Mouse (Mus musculus): ENCODE data around the gene Mthfs.
A peak's percentile ranks its signal among the peaks of the same experiment; 100 is the strongest.
"Not testable (repeated sequence)": the region's sequence is repeated elsewhere in the genome, so short reads cannot be mapped to it uniquely, and the experiment has no call there.

The Mthfs gene

GRCm38 (mm10) chr9:89240516-89241019, 30.1 kb downstream of the Mthfs start:
- not testable (repeated sequence) for DNase-seq (ENCODE audit: low read depth)

GRCm38 (mm10) chr9:89253400-89253799, 42.9 kb downstream of the Mthfs start:
- DNase-seq (ENCODE audit: low read depth) = no peak

GRCm38 (mm10) chr9:89256556-89257335, 46.3 kb downstream of the Mthfs start:
- no peak for DNase-seq (ENCODE audit: low read depth)

DNA sequence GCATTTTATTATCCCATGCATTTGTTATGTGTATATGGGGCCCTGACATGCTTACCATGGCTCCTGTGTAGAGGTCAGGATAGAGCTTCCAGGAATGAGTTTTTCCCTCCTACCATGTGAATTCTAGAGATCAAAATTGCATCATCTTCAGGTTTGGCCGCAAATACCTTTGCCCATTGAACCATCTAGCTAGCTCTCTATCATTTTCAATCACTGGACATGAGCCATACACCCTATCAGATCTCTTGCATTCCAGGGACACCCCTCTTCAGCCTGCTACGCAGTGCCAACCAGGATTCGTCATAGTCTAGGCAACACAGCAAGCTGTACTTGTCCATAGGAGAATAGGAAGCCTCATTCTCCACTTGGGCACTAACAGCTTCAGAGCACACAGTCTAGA, 53.5 kb downstream of the Mthfs start:
- no peak for DNase-seq (ENCODE audit: low read depth)

DNA sequence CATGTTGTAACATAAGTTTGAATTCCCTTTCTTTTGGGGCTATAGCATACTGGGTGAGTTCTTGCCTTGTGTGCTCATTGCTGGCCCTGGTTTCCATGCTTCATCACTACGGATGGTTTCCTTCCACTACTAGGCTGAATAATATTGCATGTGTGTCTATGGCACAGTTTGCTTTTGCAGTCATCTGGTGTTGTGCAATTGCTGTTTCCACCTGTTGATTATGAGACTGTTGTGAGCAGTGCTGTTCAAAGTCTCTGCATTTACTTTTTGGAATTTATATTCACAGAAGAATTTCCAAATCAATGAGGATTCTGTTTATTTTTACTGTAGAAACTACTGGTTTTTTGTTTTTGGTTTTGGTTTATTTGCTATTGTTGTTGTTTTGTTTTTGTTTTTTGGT, 54.1 kb downstream of the Mthfs start:
- DNase-seq (ENCODE audit: low read depth) = no peak

GRCm38 (mm10) chr9:89267093-89267492, 56.6 kb downstream of the Mthfs start:
- DNase-seq (ENCODE audit: low read depth) = peak; percentile 1

- no peak for DNase-seq (ENCODE audit: low read depth)
Observed at GRCm38 (mm10) chr9:89267572-89267971, 57.1 kb downstream of the Mthfs start.

DNA sequence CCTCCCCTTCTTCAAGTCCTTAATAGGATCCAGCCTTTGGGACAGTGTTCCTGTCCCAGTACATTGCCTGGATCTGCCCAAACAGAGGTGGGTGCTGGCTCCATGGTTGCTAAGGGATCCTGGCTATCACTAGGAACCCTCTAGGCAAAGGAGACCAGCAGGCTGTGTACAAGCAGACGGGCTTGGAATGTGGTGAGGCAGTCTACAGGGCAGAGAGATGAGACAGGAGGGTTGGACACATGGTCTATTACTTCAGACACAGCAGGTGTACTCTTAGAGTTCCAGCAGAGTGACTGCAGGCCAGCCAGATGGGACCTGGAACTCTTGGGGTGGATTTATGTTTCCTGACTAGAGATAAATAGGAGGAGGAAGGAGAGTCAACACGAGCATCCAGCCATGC, 59.9 kb downstream of the Mthfs start:
- DNase-seq (ENCODE audit: low read depth) = no peak

GRCm38 (mm10) chr9:89273766-89274165, 63.3 kb downstream of the Mthfs start:
- no peak for DNase-seq (ENCODE audit: low read depth)

DNA sequence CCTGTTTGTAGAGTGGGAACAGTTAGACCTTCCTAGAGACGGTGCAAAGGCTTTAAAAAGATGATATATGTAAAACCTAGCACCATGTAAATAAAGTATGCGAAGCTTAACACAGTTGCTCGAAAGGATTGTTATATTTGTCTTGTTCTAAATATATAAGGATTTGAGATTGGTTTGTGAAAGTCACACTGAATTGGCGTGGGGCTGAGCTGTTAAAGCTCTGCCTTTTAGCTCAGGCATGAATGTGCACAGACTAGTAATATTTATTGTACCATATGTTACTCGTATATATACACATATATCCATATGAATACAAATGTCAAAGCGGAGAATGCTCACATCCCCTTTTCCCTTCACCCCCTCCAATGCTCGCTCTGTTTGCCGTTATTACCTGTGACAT, 67.7 kb downstream of the Mthfs start:
- no peak for DNase-seq (ENCODE audit: low read depth)

DNA sequence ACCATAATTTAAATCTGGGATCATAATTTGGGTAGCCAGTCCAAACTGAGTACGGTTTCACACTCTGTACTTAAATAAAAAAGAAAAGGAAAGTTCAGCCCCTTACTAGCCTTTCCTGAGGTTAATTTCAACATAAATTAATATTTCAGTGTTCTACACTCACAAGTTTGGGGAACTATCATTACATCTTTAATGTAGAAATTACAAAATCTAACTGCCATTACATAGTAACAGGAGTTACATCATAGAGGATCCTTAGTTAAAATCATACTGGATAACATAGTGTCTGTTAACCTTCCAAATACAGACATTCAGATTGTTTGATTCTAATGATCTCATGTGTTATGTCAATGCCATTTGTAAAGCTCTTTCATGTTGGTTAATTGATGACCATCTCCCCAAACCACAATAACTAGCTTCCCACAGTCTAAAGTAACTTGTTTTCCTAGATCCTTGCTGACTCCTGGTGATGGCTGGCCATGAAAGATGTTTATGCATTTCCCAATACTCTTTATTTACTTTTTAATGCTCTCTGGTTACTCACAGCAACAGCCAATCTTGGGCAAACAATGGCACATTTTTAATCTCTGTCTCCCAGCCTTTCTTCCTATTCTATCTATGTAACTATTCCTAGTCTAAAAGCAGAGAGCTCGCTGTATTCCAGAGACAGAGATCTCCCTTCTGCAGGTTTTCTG, 72.0 kb downstream of the Mthfs start:
- no peak for DNase-seq (ENCODE audit: low read depth)

- no peak for DNase-seq (ENCODE audit: low read depth)
Observed at GRCm38 (mm10) chr9:89288037-89288436, 77.6 kb downstream of the Mthfs start.

- DNase-seq (ENCODE audit: low read depth) = no peak
Observed at GRCm38 (mm10) chr9:89293364-89293763, 82.9 kb downstream of the Mthfs start.

- no peak for DNase-seq (ENCODE audit: low read depth)
Observed at GRCm38 (mm10) chr9:89294121-89294520, 83.6 kb downstream of the Mthfs start.

- no peak for DNase-seq (ENCODE audit: low read depth)
Observed at GRCm38 (mm10) chr9:89305637-89306036, 95.2 kb downstream of the Mthfs start.

GRCm38 (mm10) chr9:89308357-89309194, 98.1 kb downstream of the Mthfs start:
- DNase-seq (ENCODE audit: low read depth) = no peak

- no peak for DNase-seq (ENCODE audit: low read depth)
Observed at GRCm38 (mm10) chr9:89309195-89309535, 98.7 kb downstream of the Mthfs start.

- DNase-seq (ENCODE audit: low read depth) = no peak
Observed at GRCm38 (mm10) chr9:89311649-89312048, 101.2 kb downstream of the Mthfs start.

DNA sequence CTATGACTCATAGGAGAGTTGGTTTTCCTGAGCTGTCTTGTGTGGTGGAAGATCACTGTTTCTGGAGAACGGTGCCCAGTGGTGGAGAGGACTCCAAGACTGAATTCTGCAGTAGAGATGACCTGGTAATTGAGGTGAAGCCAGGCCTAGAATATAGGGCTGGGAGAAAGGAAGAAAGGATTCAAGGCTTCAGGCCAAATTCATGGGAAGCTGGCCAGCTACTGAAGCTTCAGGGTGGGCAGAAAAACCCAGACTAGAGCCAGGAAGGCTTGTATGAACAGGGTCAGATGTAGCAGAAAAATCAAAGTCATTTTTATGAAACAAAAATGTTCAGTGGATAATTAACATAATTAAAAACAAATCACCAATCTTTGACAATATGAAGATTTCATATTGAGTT, 163.3 kb downstream of the Mthfs start:
- no peak for DNase-seq (ENCODE audit: low read depth)

DNA sequence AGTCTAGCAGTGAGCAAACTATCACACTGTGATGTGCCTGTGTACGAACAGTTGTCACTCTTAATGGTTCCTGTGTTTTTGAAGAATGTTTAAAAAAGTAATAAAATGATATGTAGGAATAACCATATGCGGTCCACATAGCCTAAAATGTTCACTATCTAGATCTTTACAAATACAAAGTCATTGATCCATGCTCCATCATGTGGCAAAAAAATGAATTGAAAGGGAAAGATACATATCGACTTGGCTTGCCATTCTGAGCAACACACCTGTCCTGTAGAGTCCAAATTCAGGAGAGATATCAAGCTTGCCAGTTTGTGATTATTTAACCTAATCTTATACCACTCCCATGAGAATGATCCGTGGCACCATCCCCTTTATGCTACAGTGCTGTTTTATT, 164.2 kb downstream of the Mthfs start:
- DNase-seq (ENCODE audit: low read depth) = no peak

- DNase-seq (ENCODE audit: low read depth) = no peak
Observed at GRCm38 (mm10) chr9:89403031-89403430, 192.6 kb downstream of the Mthfs start.
